Mouse (Mus musculus): ENCODE results near the gene 2700049A03Rik.

- TF ChIP-seq CTCF (IDR thresholded peaks at IDR 0.05; ENCODE audit: low read depth) (peak; percentile 49), EP300 (IDR thresholded peaks at IDR 0.05; ENCODE audit: low read depth) (no peak)
Measured at GRCm38 (mm10) chr12:71274519-71275237, 138.0 kb downstream of the 2700049A03Rik start.
